Mouse (Mus musculus) liver, adult 2 months (tissue): Measurements from ENCODE around the gene Chpf.

Source experiments
- CTCF ChIP-seq: fragments of 200-500 bp; IDR thresholded peaks from 2 replicates; pipeline ENCODE4 v1.5.1; 2011; ENCODE audit warnings: low read depth, low read length, control low read depth
- POLR2A ChIP-seq: fragments of 200-500 bp; IDR thresholded peaks from 2 replicates; pipeline ENCODE4 v1.6.1; 2011; ENCODE audit warnings: low read length, control low read depth; ENCODE audit not compliant: insufficient read depth; ENCODE audit errors: extremely low read depth

DNA sequence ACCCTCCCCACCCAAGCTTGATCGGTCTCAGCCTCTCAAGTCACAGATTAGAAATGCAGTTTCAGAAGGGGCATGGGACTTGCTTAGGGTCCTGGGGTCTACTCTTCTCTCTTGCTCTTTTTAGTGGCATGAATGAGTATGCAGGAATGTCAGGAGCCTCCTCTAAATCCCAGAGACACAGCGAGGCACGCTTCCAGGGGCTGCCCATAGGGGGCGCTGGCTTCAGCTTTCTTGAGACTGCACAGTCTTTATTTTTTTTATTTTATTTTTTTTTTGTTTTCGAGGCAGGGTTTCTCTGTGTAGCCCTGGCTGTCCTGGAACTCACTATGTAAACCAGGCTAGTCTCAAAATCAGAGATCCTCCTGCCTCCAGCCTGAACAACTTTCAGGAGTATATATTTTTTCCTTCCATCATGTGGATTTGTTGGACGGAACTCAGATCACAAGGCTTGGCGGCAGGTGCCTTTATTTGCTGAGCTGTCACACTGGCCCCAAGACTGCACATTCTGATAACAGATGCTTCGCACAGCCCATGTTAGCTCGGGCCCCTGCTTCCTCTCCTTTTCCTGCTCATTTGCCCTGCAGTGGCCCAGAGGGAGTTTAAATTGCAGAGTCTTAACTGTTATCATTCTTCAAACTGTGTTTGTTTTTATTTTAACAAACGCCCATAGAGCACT is 53.2 kb downstream of the Chpf start:
- TF ChIP-seq POLR2A (no peak), CTCF (peak; percentile 79)
